Mouse (Mus musculus) stomach, embryonic 14.5 days (tissue): ENCODE data around the gene Gm49711. TPM values are rescaled to one million over a fixed set of nuclear protein-coding genes. Genes with fewer than 3 reads are reported as not detected.

ENCODE experiments used
- ATAC-seq: fragments of 200-750 bp; cut with Nextera tagmentation; 2 replicates; pipeline ENCODE4 v1.8.0; 2017; ENCODE audit warnings: low read depth, moderate TSS enrichment; ENCODE audit not compliant: insufficient number of reproducible peaks, insufficient read depth, low FRiP score
- H3K27ac ChIP-seq: fragments of 300-500 bp; sonication (generic); 2 replicates; pipeline ENCODE4 v1.5.1; 2014; ENCODE audit warnings: mild to moderate bottlenecking, low read length, moderate library complexity, mixed read lengths
- H3K27me3 ChIP-seq: fragments of 300-500 bp; sonication (generic); 2 replicates; pipeline ENCODE4 v1.6.1; 2014; ENCODE audit warnings: low read length, control low read depth, mixed read lengths; ENCODE audit not compliant: control insufficient read depth, insufficient read depth
- H3K36me3 ChIP-seq: fragments of 300-500 bp; sonication (generic); 2 replicates; pipeline ENCODE4 v1.6.1; 2014; ENCODE audit warnings: mild to moderate bottlenecking, control low read depth, low read length, moderate library complexity, mixed read lengths; ENCODE audit not compliant: control insufficient read depth, insufficient read depth
- H3K4me1 ChIP-seq: fragments of 300-500 bp; sonication (generic); 2 replicates; pipeline ENCODE4 v1.6.1; 2014; ENCODE audit warnings: low read length, control low read depth, mixed read lengths; ENCODE audit not compliant: control insufficient read depth, insufficient read depth
- H3K4me2 ChIP-seq: fragments of 300-500 bp; sonication (generic); replicated peaks from 2 replicates; pipeline ENCODE4 v1.6.1; 2014; ENCODE audit warnings: low read depth, low read length, control low read depth
- H3K4me3 ChIP-seq: fragments of 300-500 bp; sonication (generic); 2 replicates; pipeline ENCODE4 v1.5.1; 2014; ENCODE audit warnings: low read depth, low read length, control low read depth
- H3K9ac ChIP-seq: fragments of 300-500 bp; sonication (generic); replicated peaks from 2 replicates; pipeline ENCODE4 v1.6.1; 2014; ENCODE audit warnings: low read depth, mild to moderate bottlenecking, control low read depth, low read length, moderate library complexity, mixed read lengths
- H3K9me3 ChIP-seq: fragments of 300-500 bp; sonication (generic); 2 replicates; pipeline ENCODE4 v1.6.1; 2016; ENCODE audit warnings: low read depth, low read length, control low read depth; ENCODE audit not compliant: control insufficient read depth
- WGBS: fragments of 180-500 bp; shearing (Covaris S2); extraction: QIAGEN DNeasy Blood & Tissue Kit; methylation state at CpG from one replicate; pipeline ENCODE4 v1.1.7; 2014; 5-methylcytosine and 5-hydroxymethylcytosine counted together
- polyA plus RNA-seq: library from polyadenylated mRNA; unstranded; fragments of >200 nt; fragmentation: Nextera tagmentation; extraction: Ambion mirVana; gene quantifications from 2 replicates; pipeline ENCODE4 v1.2.1, GENCODE M21; 2014

The Gm49711 gene
- not detected in 2 replicates for polyA plus RNA-seq

DNA sequence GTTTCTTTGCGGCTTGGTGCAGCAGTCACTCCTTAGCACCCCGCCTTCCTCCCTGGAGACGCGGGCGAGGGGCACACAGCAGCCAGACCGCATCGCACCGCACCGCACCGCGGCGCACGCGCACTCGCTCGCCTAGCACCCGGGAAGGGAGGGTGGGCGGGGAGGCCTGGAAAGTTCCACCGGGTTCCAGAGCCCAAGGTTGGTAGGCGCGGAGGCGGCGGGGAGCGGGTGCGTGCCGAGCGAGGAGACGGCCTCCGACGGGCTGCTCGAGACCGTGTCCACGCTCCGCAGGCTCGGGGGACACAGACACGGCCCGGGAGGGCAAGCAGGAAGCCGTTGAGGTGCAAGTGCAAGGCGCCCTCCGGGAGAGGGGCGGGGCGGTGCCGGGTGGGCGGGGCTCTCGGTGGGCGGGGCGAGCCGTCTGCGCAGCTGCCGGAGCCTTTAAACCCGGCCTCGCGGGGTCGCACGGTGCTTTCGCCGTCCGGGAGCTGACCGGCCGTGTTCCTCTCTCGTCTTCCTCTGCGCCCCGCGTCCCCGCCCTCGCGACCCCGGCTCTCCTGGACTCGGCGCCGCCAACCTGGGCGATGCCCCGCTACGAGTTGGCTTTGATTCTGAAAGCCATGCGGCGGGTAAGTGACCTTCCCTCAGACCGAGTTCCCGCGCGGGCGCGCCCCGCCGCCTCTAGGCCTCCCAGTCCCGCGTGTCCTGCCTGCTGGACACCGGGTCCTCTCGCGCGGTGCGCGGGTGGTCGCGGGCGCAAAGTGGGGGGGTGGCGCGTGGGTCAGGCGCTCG is at the start of gene Gm49711, which contains the start of the genes Mrps6 and Slc5a3:
Gene Gm49711 (plus strand): TSS at position 465 of the 792 bp plus-strand sequence.
Gene Mrps6 (plus strand): TSS at position 419 of the 792 bp plus-strand sequence.
Gene Slc5a3 (plus strand): TSS at position 471 of the 792 bp plus-strand sequence.
- WGBS = under 1% methylated on average over 85 of the region's 99 CpGs
- Histone ChIP-seq H3K36me3 (peaks cover 4% of the 10 kb centered on the region; the same call in 1 of the 2 replicates), H3K4me1 (peaks cover 13% of the 10 kb centered on the region), H3K27me3 (no peaks in the 10 kb centered on the region), H3K9me3 (peaks cover 7% of the 10 kb centered on the region; the same call in 1 of the 2 replicates), H3K4me2 (peak within 1 kb of the TSS; percentile 87), H3K9ac (peak within 1 kb of the TSS; percentile 59), H3K27ac (peak within 1 kb of the TSS; percentile 75), H3K4me3 (peak within 1 kb of the TSS; percentile 62)
- peak; percentile 91 for ATAC-seq

DNA sequence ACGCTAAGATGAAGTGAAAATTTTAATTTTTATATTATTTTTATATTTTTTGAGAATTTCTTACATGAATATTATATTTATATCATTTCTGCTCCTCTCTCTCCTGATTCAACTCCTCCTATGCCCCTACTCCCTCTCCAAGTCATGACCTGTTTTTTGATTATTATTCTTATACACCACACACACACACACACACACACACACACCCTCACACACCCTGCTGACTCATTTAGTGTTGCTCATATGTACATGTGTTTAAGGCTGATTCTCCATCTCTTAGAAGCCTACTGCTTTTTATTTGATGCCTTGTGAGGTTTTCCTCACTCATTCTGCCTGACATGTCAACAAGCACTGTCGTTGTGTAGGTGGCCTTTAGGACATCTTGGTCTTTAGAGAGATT is 48.5 kb upstream of the Gm49711 start:
- Histone ChIP-seq H3K36me3 (no peaks in the 10 kb centered on the region), H3K9me3 (no peaks in the 10 kb centered on the region), H3K9ac (no peak overlapping the region), H3K27me3 (no peaks in the 10 kb centered on the region), H3K4me3 (no peak overlapping the region), H3K4me1 (no peaks in the 10 kb centered on the region), H3K4me2 (no peak overlapping the region), H3K27ac (no peak overlapping the region)
- 91% methylated on average over 2 of the region's 2 CpGs for WGBS
- ATAC-seq = no peak

DNA sequence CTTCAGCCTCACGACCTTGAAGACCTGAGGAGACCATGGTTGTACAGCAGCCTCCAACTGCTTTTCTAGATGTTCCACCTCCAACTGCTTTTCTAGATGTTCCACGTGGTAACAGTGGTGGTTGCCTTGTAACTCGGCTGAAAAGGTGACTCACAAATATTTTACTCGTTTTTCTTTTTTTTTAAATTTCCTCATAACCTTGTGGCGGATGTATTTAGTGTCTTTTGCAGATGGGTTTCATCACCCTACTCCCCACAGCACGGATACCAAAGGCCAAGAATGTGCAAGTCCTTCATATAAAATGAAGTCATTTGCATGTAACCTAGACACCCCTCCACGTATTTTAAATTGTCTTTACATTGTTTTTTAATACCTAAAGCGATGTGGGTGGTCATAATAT is 41.3 kb upstream of the Gm49711 start:
- H3K27ac ChIP-seq = no peak overlapping the region
- no peaks in the 10 kb centered on the region for H3K27me3 ChIP-seq
- H3K4me2 ChIP-seq = no peak overlapping the region
- 0 out of 2 replicates have a peak, but pooled peaks cover 3% of the 10 kb centered on the region for H3K4me1 ChIP-seq
- no peak overlapping the region for H3K4me3 ChIP-seq
- no peak overlapping the region for H3K9ac ChIP-seq
- H3K9me3 ChIP-seq = no peaks in the 10 kb centered on the region
- no peaks in the 10 kb centered on the region for H3K36me3 ChIP-seq
- 73% methylated on average over 8 of the region's 8 CpGs for WGBS
- no peak for ATAC-seq

DNA sequence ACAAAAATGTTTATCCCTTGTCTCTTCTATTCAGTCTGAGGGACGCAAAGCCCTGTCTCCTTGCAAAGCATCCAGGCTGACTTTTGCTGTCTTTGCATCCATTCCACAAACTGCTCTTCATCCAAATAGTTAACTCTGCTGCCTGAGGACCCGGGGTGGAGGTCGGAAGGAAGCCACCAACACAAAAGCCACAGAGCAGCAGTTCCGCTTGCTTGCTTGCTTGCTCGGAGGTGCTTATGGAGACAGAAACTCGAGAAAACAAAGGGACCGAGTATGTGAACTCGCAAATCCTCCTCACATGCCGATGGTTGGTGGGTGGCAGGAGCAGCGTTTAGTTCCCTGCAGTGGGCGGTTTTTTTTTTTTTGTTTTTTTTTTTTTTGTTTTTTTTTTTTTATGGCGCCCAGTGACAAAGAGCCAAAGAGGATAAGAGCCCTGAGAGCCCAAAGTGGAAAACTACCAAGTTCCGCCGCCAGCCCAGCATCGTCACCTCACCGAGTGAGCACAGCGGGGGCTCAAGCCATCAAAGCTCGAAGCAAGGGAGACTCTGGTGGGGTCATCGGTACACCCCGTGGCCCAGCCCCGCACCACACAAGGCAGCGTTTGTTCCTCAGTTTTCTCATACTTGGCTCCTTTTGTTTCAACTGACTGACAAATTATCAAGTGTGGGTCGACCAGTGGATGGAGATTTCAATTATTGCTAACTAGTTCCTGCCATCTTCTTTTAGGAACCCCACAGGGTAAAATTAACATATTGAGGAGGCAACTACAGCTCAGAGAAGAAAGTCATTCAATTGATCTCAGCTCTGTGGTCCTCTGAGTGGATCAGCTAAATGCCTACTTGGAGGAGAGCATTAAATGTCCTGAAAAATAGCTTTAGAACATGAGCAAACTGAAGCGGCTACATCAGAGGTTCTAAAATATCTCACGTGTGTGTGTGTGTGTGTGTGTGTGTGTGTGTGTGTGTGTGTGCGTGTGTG is 38.7 kb upstream of the Gm49711 start:
- peak overlapping the region; percentile 53 for H3K4me2 ChIP-seq
- H3K4me3 ChIP-seq = peak overlapping the region; percentile 27
- peak overlapping the region; percentile 46 for H3K9ac ChIP-seq
- no peaks in the 10 kb centered on the region for H3K27me3 ChIP-seq
- H3K9me3 ChIP-seq = no peaks in the 10 kb centered on the region
- H3K27ac ChIP-seq = peak overlapping the region; percentile 17; the same call in 1 of the 2 replicates
- WGBS = 9% methylated on average over 26 of the region's 26 CpGs
- ATAC-seq = no peak
- H3K36me3 ChIP-seq = no peaks in the 10 kb centered on the region
- H3K4me1 ChIP-seq = 0 out of 2 replicates have a peak, but pooled peaks cover 3% of the 10 kb centered on the region

DNA sequence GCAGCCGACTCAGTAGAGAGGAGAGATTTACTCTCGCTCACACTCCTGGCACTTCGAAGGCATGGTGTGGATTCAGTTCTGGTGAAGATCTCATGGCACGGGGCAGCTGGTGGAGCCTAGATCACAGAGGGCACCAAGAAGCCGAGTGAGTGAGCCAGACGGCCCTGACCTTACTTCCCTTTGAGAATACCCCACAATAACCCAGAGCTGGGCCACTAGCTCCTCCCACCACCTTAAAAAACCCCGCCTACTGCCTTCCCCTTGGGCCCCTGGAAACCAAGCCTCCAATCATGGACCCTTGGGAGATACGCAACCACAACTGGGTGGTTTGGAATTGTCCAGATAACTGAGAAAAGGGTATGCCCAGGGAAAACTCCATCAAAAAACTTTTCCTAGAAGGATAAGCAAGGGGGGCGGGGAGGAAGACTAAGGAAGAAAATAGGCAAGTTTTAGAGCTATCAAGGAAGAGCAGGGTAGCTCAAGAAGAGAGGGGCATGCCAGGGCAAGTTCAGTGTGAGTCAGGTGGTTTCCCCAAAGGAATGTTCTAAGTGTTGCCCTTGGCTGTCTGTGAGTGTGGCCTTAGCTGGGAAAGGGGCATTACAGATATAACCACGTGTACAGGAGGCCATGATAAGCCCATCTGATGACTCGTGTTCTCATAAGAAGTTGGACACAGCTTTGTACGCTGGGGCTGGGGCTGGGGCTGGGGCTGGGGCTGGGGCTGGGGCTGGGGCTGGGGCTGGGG is 36.3 kb upstream of the Gm49711 start:
- no peaks in the 10 kb centered on the region for H3K27me3 ChIP-seq
- no peaks in the 10 kb centered on the region for H3K9me3 ChIP-seq
- H3K36me3 ChIP-seq = no peaks in the 10 kb centered on the region
- no peak for ATAC-seq
- 86% methylated on average over 12 of the region's 12 CpGs for WGBS
- 0 out of 2 replicates have a peak, but pooled peaks cover 3% of the 10 kb centered on the region for H3K4me1 ChIP-seq
- no peak overlapping the region for H3K4me3 ChIP-seq
- no peak overlapping the region for H3K4me2 ChIP-seq
- H3K27ac ChIP-seq = no peak overlapping the region
- no peak overlapping the region for H3K9ac ChIP-seq

DNA sequence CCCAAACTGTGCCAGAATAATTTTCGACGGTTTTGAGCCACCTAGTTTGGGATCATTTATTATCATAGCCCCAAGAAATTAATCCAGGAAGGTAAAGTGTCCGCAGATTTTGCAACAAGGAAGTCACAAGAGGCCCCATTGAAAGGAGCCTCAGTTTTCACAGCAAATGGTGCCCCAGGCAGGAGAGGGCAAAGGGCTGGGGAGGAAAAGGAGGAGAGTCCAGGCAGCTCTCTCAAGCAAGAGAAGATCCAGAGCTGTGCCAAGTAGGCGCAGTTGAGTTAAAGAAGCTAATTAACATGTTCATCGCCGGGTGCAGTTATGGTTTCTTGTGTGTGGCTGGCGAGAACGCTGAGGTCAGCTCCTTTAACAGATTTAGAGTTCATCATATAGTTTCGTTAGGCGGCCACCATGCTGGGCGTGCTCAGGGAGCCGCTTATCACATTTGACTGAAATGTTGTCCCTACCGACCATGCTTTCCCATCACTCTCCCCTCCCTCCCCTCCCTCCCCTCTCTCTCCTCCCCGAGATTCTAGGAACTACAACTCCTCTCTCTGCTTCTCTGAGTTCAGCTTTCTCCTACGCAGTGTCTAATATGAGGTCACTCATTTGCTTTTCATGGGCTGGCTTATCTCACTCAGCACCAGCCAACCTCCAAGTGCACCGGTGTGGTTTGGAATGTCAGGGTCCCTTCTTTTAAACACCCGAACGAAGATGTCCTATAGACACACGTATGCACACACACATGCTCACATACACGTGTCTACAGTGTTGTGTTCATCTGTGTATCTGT is 35.4 kb upstream of the Gm49711 start:
- Histone ChIP-seq H3K4me1 (0 out of 2 replicates have a peak, but pooled peaks cover 3% of the 10 kb centered on the region), H3K4me3 (no peak overlapping the region), H3K4me2 (no peak overlapping the region), H3K36me3 (no peaks in the 10 kb centered on the region), H3K27ac (no peak overlapping the region), H3K9ac (no peak overlapping the region), H3K27me3 (no peaks in the 10 kb centered on the region), H3K9me3 (no peaks in the 10 kb centered on the region)
- 61% methylated on average over 20 of the region's 20 CpGs for WGBS
- no peak for ATAC-seq

DNA sequence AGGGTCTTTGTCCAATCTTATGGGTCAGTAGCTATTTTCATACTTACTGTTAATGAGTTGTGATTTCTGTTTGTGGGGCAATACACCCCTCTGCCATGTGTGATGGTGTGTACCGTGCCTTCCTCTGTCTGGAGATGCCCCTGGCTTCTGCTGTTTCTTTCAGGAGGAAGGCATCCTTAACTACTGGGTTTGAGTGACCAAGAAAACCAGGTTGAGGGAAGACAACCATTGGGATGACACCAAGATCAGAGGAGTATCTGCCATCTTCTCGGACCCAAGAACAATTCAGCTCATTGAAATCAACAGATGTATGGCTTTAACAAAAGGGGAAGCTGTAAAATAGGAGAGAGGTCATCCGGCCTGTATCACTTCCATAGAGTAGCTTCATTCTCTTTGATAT is 24.8 kb upstream of the Gm49711 start:
- Histone ChIP-seq H3K27me3 (no peaks in the 10 kb centered on the region), H3K36me3 (no peaks in the 10 kb centered on the region), H3K4me3 (no peak overlapping the region), H3K4me2 (no peak overlapping the region), H3K9ac (no peak overlapping the region), H3K4me1 (no peaks in the 10 kb centered on the region), H3K27ac (no peak overlapping the region), H3K9me3 (no peaks in the 10 kb centered on the region)
- 87% methylated on average over 3 of the region's 3 CpGs for WGBS
- ATAC-seq = no peak
